Mouse (Mus musculus) hindbrain, embryonic 11.5 days (tissue): ENCODE data around the gene Zfp715. TPM values are rescaled to one million over a fixed set of nuclear protein-coding genes. Genes with fewer than 3 reads are reported as not detected.
"Not testable (repeated sequence)": the region's sequence is repeated elsewhere in the genome, so short reads cannot be mapped to it uniquely, and the experiment has no call there.

Experiments used
- ATAC-seq: fragments of 200-750 bp; cut with Nextera tagmentation; 2 replicates; pipeline ENCODE4 v1.8.0; 2017; ENCODE audit warnings: mild to moderate bottlenecking, moderate TSS enrichment, moderate library complexity; ENCODE audit not compliant: low FRiP score
- DNase-seq: peaks from one replicate; pipeline ENCODE4 v3.0.0-alpha.2; 2015; ENCODE audit warnings: low spot score
- H3K27ac ChIP-seq: fragments of 300-500 bp; sonication (generic); 2 replicates; pipeline ENCODE4 v1.5.1; 2014; ENCODE audit warnings: mild to moderate bottlenecking, low read depth, low read length
- H3K27me3 ChIP-seq: fragments of 300-500 bp; sonication (generic); 2 replicates; pipeline ENCODE4 v1.6.1; 2014; ENCODE audit warnings: mild to moderate bottlenecking, low read length, moderate library complexity, mixed read lengths; ENCODE audit not compliant: control insufficient read depth, insufficient read depth
- H3K36me3 ChIP-seq: fragments of 300-500 bp; sonication (generic); 2 replicates; pipeline ENCODE4 v1.6.1; 2014; ENCODE audit warnings: mild to moderate bottlenecking, low read length, moderate library complexity, mixed read lengths; ENCODE audit not compliant: control insufficient read depth, insufficient read depth
- H3K4me1 ChIP-seq: fragments of 300-500 bp; sonication (generic); replicated peaks from 2 replicates; pipeline ENCODE4 v1.6.1; 2014; ENCODE audit warnings: low read length, mixed read lengths; ENCODE audit not compliant: control insufficient read depth, insufficient read depth
- H3K4me2 ChIP-seq: fragments of 300-500 bp; sonication (generic); replicated peaks from 2 replicates; pipeline ENCODE4 v1.6.1; 2014; ENCODE audit warnings: mild to moderate bottlenecking, low read depth, low read length
- H3K4me3 ChIP-seq: fragments of 300-500 bp; sonication (generic); 2 replicates; pipeline ENCODE4 v1.5.1; 2014; ENCODE audit warnings: low read depth, low read length
- H3K9ac ChIP-seq: fragments of 300-500 bp; sonication (generic); 2 replicates; pipeline ENCODE4 v1.6.1; 2014; ENCODE audit warnings: low read depth, low read length
- H3K9me3 ChIP-seq: fragments of 300-500 bp; sonication (generic); 2 replicates; pipeline ENCODE4 v1.6.1; 2016; ENCODE audit warnings: low read length; ENCODE audit not compliant: control insufficient read depth
- WGBS: fragments of 180-500 bp; shearing (Covaris S2); extraction: QIAGEN DNeasy Blood & Tissue Kit; methylation state at CpG from one replicate; pipeline ENCODE4 v1.1.7; 2014; 5-methylcytosine and 5-hydroxymethylcytosine counted together
- polyA plus RNA-seq: library from polyadenylated mRNA; unstranded; fragments of >200 nt; fragmentation: Nextera tagmentation; extraction: Ambion mirVana; gene quantifications from 2 replicates; pipeline ENCODE4 v1.2.1, GENCODE M21; 2014

Zfp715 gene
- polyA plus RNA-seq, 1 experiment from 2014 or later: 13.4 TPM

- not testable (repeated sequence) for DNase-seq, H3K36me3 ChIP-seq, H3K4me3 ChIP-seq, H3K4me2 ChIP-seq, H3K27ac ChIP-seq, H3K4me1 ChIP-seq, ATAC-seq, H3K9me3 ChIP-seq, H3K27me3 ChIP-seq, H3K9ac ChIP-seq
- WGBS: 46% methylated on average over 6 of the region's 7 CpGs
These were observed 36.9 kb downstream of the Zfp715 start for GRCm38 (mm10) chr7:43276178-43276577.

GRCm38 (mm10) chr7:43273476-43273875, 39.6 kb downstream of the Zfp715 start:
- H3K9me3 ChIP-seq: no peaks in the 10 kb centered on the region
- H3K27ac ChIP-seq: no peak overlapping the region
- WGBS: 81% methylated on average over 1 of the region's 1 CpGs
- ATAC-seq (no peak), DNase-seq (no peak)
- no peaks in the 10 kb centered on the region for H3K36me3 ChIP-seq
- H3K4me3 ChIP-seq: no peak overlapping the region
- H3K4me1 ChIP-seq: no peaks in the 10 kb centered on the region
- H3K4me2 ChIP-seq: no peak overlapping the region
- H3K9ac ChIP-seq: no peak overlapping the region
- H3K27me3 ChIP-seq: no peaks in the 10 kb centered on the region

GRCm38 (mm10) chr7:43267359-43267758, 45.7 kb downstream of the Zfp715 start:
- H3K36me3 ChIP-seq, H3K4me3 ChIP-seq, H3K9me3 ChIP-seq, H3K27me3 ChIP-seq, H3K4me1 ChIP-seq, H3K4me2 ChIP-seq, H3K9ac ChIP-seq, DNase-seq, H3K27ac ChIP-seq, ATAC-seq: not testable (repeated sequence)
- WGBS: 85% methylated on average over 13 of the region's 13 CpGs

GRCm38 (mm10) chr7:43253540-43253939, 59.6 kb downstream of the Zfp715 start:
- H3K4me1 ChIP-seq: no peaks in the 10 kb centered on the region
- ATAC-seq: no peak
- H3K36me3 ChIP-seq: no peaks in the 10 kb centered on the region
- no peaks in the 10 kb centered on the region for H3K9me3 ChIP-seq
- no peaks in the 10 kb centered on the region for H3K27me3 ChIP-seq
- no peak overlapping the region for H3K27ac ChIP-seq
- no peak for DNase-seq
- no peak overlapping the region for H3K4me3 ChIP-seq
- H3K4me2 ChIP-seq: no peak overlapping the region
- 87% methylated on average over 7 of the region's 7 CpGs for WGBS
- H3K9ac ChIP-seq: no peak overlapping the region

GRCm38 (mm10) chr7:43250718-43251117, 62.4 kb downstream of the Zfp715 start:
- H3K27ac ChIP-seq, H3K4me1 ChIP-seq, H3K9ac ChIP-seq, H3K4me3 ChIP-seq, ATAC-seq, DNase-seq, H3K9me3 ChIP-seq, H3K36me3 ChIP-seq, H3K27me3 ChIP-seq, H3K4me2 ChIP-seq: not testable (repeated sequence)
- WGBS: 63% methylated on average over 1 of the region's 1 CpGs

Other genes starting within 250 kb of the Zfp715 start
- gene Zfp936, start 199.1 kb downstream of the Zfp715 start, polyA plus RNA-seq: not detected in 2 replicates
- gene Siglecf, start 38.0 kb upstream of the Zfp715 start, polyA plus RNA-seq: 0.36 TPM in 1 of 2 replicates, not detected in the other
- gene Siglecg, start 94.9 kb upstream of the Zfp715 start, polyA plus RNA-seq: not detected in 2 replicates
- gene Lim2, start 114.4 kb upstream of the Zfp715 start, polyA plus RNA-seq: not detected in 2 replicates
- 0.29 TPM in 1 of 2 replicates, not detected in the other for gene Nkg7, start 123.8 kb upstream of the Zfp715 start, polyA plus RNA-seq
- gene Cldnd2, start 127.5 kb upstream of the Zfp715 start, polyA plus RNA-seq: not detected in 2 replicates
- 192 and 206 TPM in 2 replicates for gene Etfb, start 130.8 kb upstream of the Zfp715 start, polyA plus RNA-seq
- gene Gm45233, start 130.8 kb upstream of the Zfp715 start, polyA plus RNA-seq: 0.31 TPM in 1 of 2 replicates, not detected in the other
- 2.6 and 2.8 TPM in 2 replicates for gene Vsig10l, start 149.9 kb upstream of the Zfp715 start, polyA plus RNA-seq
- gene Iglon5, start 176.8 kb upstream of the Zfp715 start, polyA plus RNA-seq: 2.7 and 2.9 TPM in 2 replicates
- not detected in 2 replicates for gene 4931406B18Rik, start 192.6 kb upstream of the Zfp715 start, polyA plus RNA-seq
- gene Cd33, start 231.1 kb upstream of the Zfp715 start, polyA plus RNA-seq: 1.2 and 1.8 TPM in 2 replicates
- gene Zfp658, start 249.0 kb upstream of the Zfp715 start, polyA plus RNA-seq: 6.7 and 7.7 TPM in 2 replicates